Mouse (Mus musculus): ENCODE measurements around the gene Guk1. TPM values are rescaled to one million over a fixed set of nuclear protein-coding genes. Genes with fewer than 3 reads are reported as not detected.

Guk1 gene
- polyA plus RNA-seq, 1 experiment, result 40.9 TPM

GRCm38 (mm10) chr11:59176475-59176874, 15.5 kb downstream of the Guk1 start:
- TF ChIP-seq CTCF (IDR thresholded peaks at IDR 0.05; ENCODE audit: extremely low read depth, insufficient read depth, insufficient read length, insufficient replicate concordance) (no peak), POLR2A (IDR thresholded peaks at IDR 0.05; ENCODE audit: low read depth, low read length) (no peak)
- Histone ChIP-seq H3K27me3 (ENCODE audit: control insufficient read depth, insufficient read depth, low read length) (peaks cover 7% of the 10 kb centered on the region), H3K4me1 (ENCODE audit: control insufficient read depth, insufficient read depth, insufficient read length) (no peaks in the 10 kb centered on the region), H3K27ac (ENCODE audit: insufficient read depth, low read length) (no peak overlapping the region), H3K4me3 (ENCODE audit: extremely low read depth, insufficient read depth, insufficient read length) (no peak overlapping the region), H3K36me3 (ENCODE audit: control insufficient read depth, insufficient read depth, low read length) (no peaks in the 10 kb centered on the region)
- no peak for DNase-seq (ENCODE audit: low read depth in 1 of 2, low spot score in 2 of 2)
- 9% methylated on average over 41 of the region's 48 CpGs for WGBS

GRCm38 (mm10) chr11:59174189-59174838, 17.7 kb downstream of the Guk1 start:
- Histone ChIP-seq H3K4me1 (ENCODE audit: control insufficient read depth, insufficient read depth, insufficient read length) (no peaks in the 10 kb centered on the region), H3K4me3 (ENCODE audit: extremely low read depth, insufficient read depth, insufficient read length) (no peak overlapping the region), H3K36me3 (ENCODE audit: control insufficient read depth, insufficient read depth, low read length) (no peaks in the 10 kb centered on the region), H3K27me3 (ENCODE audit: control insufficient read depth, insufficient read depth, low read length) (peaks cover 7% of the 10 kb centered on the region), H3K27ac (ENCODE audit: insufficient read depth, low read length) (no peak overlapping the region)
- TF ChIP-seq CTCF (IDR thresholded peaks at IDR 0.05; ENCODE audit: extremely low read depth, insufficient read depth, insufficient read length, insufficient replicate concordance), result no peak
- no peak for TF ChIP-seq POLR2A (IDR thresholded peaks at IDR 0.05; ENCODE audit: low read depth, low read length)
- 62% methylated on average over 6 of the region's 6 CpGs for WGBS
- no peak for DNase-seq (ENCODE audit: low read depth in 1 of 2, low spot score in 2 of 2)

GRCm38 (mm10) chr11:59170549-59170948, 21.5 kb downstream of the Guk1 start:
- H3K27ac ChIP-seq (ENCODE audit: insufficient read depth, low read length), result no peak overlapping the region

GRCm38 (mm10) chr11:59169807-59170206, 22.2 kb downstream of the Guk1 start:
- TF ChIP-seq POLR2A (IDR thresholded peaks at IDR 0.05; ENCODE audit: low read depth, low read length) (no peak), CTCF (IDR thresholded peaks at IDR 0.05; ENCODE audit: extremely low read depth, insufficient read depth, insufficient read length, insufficient replicate concordance) (no peak)
- no peak overlapping the region for H3K27ac ChIP-seq (ENCODE audit: insufficient read depth, low read length)
- H3K36me3 ChIP-seq (ENCODE audit: control insufficient read depth, insufficient read depth, low read length), result no peaks in the 10 kb centered on the region
- no peak for DNase-seq (ENCODE audit: low read depth in 1 of 2, low spot score in 2 of 2)
- no peak overlapping the region for H3K4me3 ChIP-seq (ENCODE audit: extremely low read depth, insufficient read depth, insufficient read length)
- H3K27me3 ChIP-seq (ENCODE audit: control insufficient read depth, insufficient read depth, low read length), result no peaks in the 10 kb centered on the region
- 87% methylated on average over 3 of the region's 3 CpGs for WGBS
- H3K4me1 ChIP-seq (ENCODE audit: control insufficient read depth, insufficient read depth, insufficient read length), result no peaks in the 10 kb centered on the region

More at GRCm38 (mm10) chr11:59170549-59170948, 21.5 kb downstream of the Guk1 start:
- 81% methylated on average over 4 of the region's 4 CpGs for WGBS
- Histone ChIP-seq H3K36me3 (ENCODE audit: control insufficient read depth, insufficient read depth, low read length) (no peaks in the 10 kb centered on the region), H3K4me1 (ENCODE audit: control insufficient read depth, insufficient read depth, insufficient read length) (no peaks in the 10 kb centered on the region), H3K4me3 (ENCODE audit: extremely low read depth, insufficient read depth, insufficient read length) (no peak overlapping the region), H3K27me3 (ENCODE audit: control insufficient read depth, insufficient read depth, low read length) (no peaks in the 10 kb centered on the region)
- TF ChIP-seq CTCF (IDR thresholded peaks at IDR 0.05; ENCODE audit: extremely low read depth, insufficient read depth, insufficient read length, insufficient replicate concordance) (no peak), POLR2A (IDR thresholded peaks at IDR 0.05; ENCODE audit: low read depth, low read length) (no peak)
- no peak for DNase-seq (ENCODE audit: low read depth in 1 of 2, low spot score in 2 of 2)

- WGBS, result 69% methylated on average over 2 of the region's 2 CpGs
- TF ChIP-seq POLR2A (IDR thresholded peaks at IDR 0.05; ENCODE audit: low read depth, low read length) (no peak), CTCF (IDR thresholded peaks at IDR 0.05; ENCODE audit: extremely low read depth, insufficient read depth, insufficient read length, insufficient replicate concordance) (no peak)
- no peak for DNase-seq (ENCODE audit: low read depth in 1 of 2, low spot score in 2 of 2)
- H3K27me3 ChIP-seq (ENCODE audit: control insufficient read depth, insufficient read depth, low read length), result no peaks in the 10 kb centered on the region
- H3K27ac ChIP-seq (ENCODE audit: insufficient read depth, low read length), result no peak overlapping the region
- no peak overlapping the region for H3K4me3 ChIP-seq (ENCODE audit: extremely low read depth, insufficient read depth, insufficient read length)
- H3K4me1 ChIP-seq (ENCODE audit: control insufficient read depth, insufficient read depth, insufficient read length), result no peaks in the 10 kb centered on the region
- no peaks in the 10 kb centered on the region for H3K36me3 ChIP-seq (ENCODE audit: control insufficient read depth, insufficient read depth, low read length)
These were observed 26.3 kb downstream of the Guk1 start for GRCm38 (mm10) chr11:59165616-59166241.

- Histone ChIP-seq H3K27ac (ENCODE audit: insufficient read depth, low read length) (peak overlapping the region; percentile 66; the same call in 1 of the 2 replicates), H3K36me3 (ENCODE audit: control insufficient read depth, insufficient read depth, low read length) (no peaks in the 10 kb centered on the region), H3K4me1 (ENCODE audit: control insufficient read depth, insufficient read depth, insufficient read length) (no peaks in the 10 kb centered on the region), H3K4me3 (ENCODE audit: extremely low read depth, insufficient read depth, insufficient read length) (no peak overlapping the region), H3K27me3 (ENCODE audit: control insufficient read depth, insufficient read depth, low read length) (no peaks in the 10 kb centered on the region)
- DNase-seq (ENCODE audit: low read depth in 1 of 2, low spot score in 2 of 2), result no peak
- whole genome bisulfite sequencing, result 72% methylated on average over 9 of the region's 9 CpGs
- no peak for TF ChIP-seq CTCF (IDR thresholded peaks at IDR 0.05; ENCODE audit: extremely low read depth, insufficient read depth, insufficient read length, insufficient replicate concordance)
These were observed 27.6 kb downstream of the Guk1 start for GRCm38 (mm10) chr11:59164384-59164783.
